Mouse (Mus musculus) embryonic fibroblast, embryonic 13.5 days (primary cell): ENCODE data around the gene Cep19.

Source experiments
- CTCF ChIP-seq: IDR thresholded peaks from 2 replicates; pipeline ENCODE4 v1.5.1; 2011; ENCODE audit warnings: mild to moderate bottlenecking, control low read depth, low read length, moderate library complexity, borderline replicate concordance; ENCODE audit not compliant: insufficient read depth
- POLR2A ChIP-seq: IDR thresholded peaks from 2 replicates; pipeline ENCODE4 v1.6.1; 2011; ENCODE audit warnings: low read depth, mild to moderate bottlenecking, control low read depth, low read length, moderate library complexity

- TF ChIP-seq CTCF (no peak), POLR2A (no peak)
Measured at GRCm38 (mm10) chr16:32116186-32116585, 16.6 kb downstream of the Cep19 start.
